Mouse (Mus musculus) ES-E14 (cell line): ENCODE results near the gene Alcam. TPM values are rescaled to one million over a fixed set of nuclear protein-coding genes. Genes with fewer than 3 reads are reported as not detected.

Experiments used
- DNase-seq: peaks from one replicate; pipeline ENCODE4 v3.0.0-alpha.2; 2013; ENCODE audit warnings: low read depth, low spot score
- H3K27ac ChIP-seq: 2 replicates; pipeline ENCODE4 v1.5.1; 2012; ENCODE audit warnings: low read depth, mild to moderate bottlenecking, low read length, moderate library complexity, mixed read lengths; ENCODE audit not compliant: poor library complexity, insufficient read depth, severe bottlenecking
- H3K36me3 ChIP-seq: 2 replicates; pipeline ENCODE4 v1.6.1; 2012; ENCODE audit warnings: mild to moderate bottlenecking, low read length, moderate library complexity, mixed read lengths; ENCODE audit not compliant: control insufficient read depth, poor library complexity, insufficient read depth, severe bottlenecking
- H3K4me1 ChIP-seq, 2 experiments: fragments of 150-350 bp in 1 of 2; sonication (generic) in 1 of 2; 2 replicates each; pipeline ENCODE4 v1.6.1; 2012; ENCODE audit warnings: low read length in 2 of 2, mild to moderate bottlenecking in 1 of 2, mixed read lengths in 1 of 2; ENCODE audit not compliant: control insufficient read depth in 2 of 2, insufficient read depth in 2 of 2, poor library complexity in 1 of 2
- H3K4me3 ChIP-seq, 2 experiments: fragments of 150-350 bp in 1 of 2; sonication (generic) in 1 of 2; 2 replicates each; pipeline ENCODE4 v1.5.1; 2012; ENCODE audit warnings: low read length in 2 of 2, low read depth in 1 of 2, mild to moderate bottlenecking in 1 of 2, mixed read lengths in 1 of 2; ENCODE audit not compliant: insufficient read depth in 1 of 2, poor library complexity in 1 of 2, severe bottlenecking in 1 of 2
- H3K9ac ChIP-seq: 2 replicates; pipeline ENCODE4 v1.6.1; 2012; ENCODE audit warnings: low read depth, mild to moderate bottlenecking, low read length, mixed read lengths; ENCODE audit not compliant: poor library complexity, insufficient read depth, severe bottlenecking
- H3K9me3 ChIP-seq: fragments of 150-350 bp; sonication (generic); 2 replicates; pipeline ENCODE4 v1.6.1; 2012; ENCODE audit warnings: low read depth, mild to moderate bottlenecking, low read length; ENCODE audit not compliant: control insufficient read depth, insufficient read depth
- CHD2 ChIP-seq: IDR thresholded peaks from 2 replicates; pipeline ENCODE4 v1.6.1; 2014; ENCODE audit warnings: mild to moderate bottlenecking, low read depth, low read length, inconsistent platforms
- HCFC1 ChIP-seq: IDR thresholded peaks from 2 replicates; pipeline ENCODE4 v1.6.1; 2012; ENCODE audit warnings: low read length, inconsistent platforms, borderline replicate concordance; ENCODE audit not compliant: insufficient read depth
- MAFK ChIP-seq: IDR thresholded peaks from 2 replicates; pipeline ENCODE4 v1.6.1; 2014; ENCODE audit warnings: mild to moderate bottlenecking, low read depth, low read length, inconsistent platforms; ENCODE audit not compliant: insufficient read depth
- ZC3H11A ChIP-seq: IDR thresholded peaks from 2 replicates; pipeline ENCODE4 v1.6.1; 2012; ENCODE audit warnings: low read depth, mild to moderate bottlenecking, inconsistent platforms, low read length, borderline replicate concordance
- ZNF384 ChIP-seq: IDR thresholded peaks from 2 replicates; pipeline ENCODE4 v1.6.1; 2012; ENCODE audit warnings: low read depth, low read length, inconsistent platforms
- in situ Hi-C, 2 experiments: fragments of 600-800 bp; cut with MboI; formaldehyde crosslinking; loops; one replicate each; pipeline ENCODE4 v1.15.1; 2025; ENCODE audit warnings: low sequenced_read_pairs in 2 of 2, inconsistent platforms in 1 of 2; ENCODE audit not compliant: unreplicated experiment in 2 of 2
- total RNA-seq: library from RNA; depleted of rRNA; stranded (reverse); fragments of 300-350 nt; gene quantifications from 2 replicates; pipeline ENCODE4 v1.2.3, GENCODE M21; 2012

Gene Alcam
- total RNA-seq, 1 experiment: 8.1 TPM

DNA sequence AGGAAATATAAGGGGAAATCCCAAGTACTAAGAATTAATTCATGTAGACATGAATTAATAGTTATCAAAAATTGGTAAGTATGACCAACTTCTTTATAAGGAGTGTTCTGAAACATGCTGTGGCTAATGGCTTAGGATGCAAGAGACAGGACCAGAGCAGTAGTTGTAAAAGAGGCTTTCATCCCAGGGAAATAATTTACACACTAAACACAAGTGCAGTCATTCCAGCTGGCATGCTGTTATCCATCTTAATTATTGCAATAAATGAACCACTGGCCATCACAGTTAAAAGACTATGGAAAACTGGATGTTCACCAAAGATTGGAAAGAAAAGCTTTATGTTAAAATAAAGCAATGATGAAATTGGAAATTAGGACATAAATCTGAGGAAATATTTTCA, 24.2 kb downstream of the Alcam start:
- in situ Hi-C loops: no loop called here
- DNase-seq: no peak
- Histone ChIP-seq H3K36me3 (no peaks in the 10 kb centered on the region), H3K9ac (no peak overlapping the region), H3K4me3 (no peak overlapping the region), H3K27ac (no peak overlapping the region), H3K9me3 (no peaks in the 10 kb centered on the region), H3K4me1 (no peaks in the 10 kb centered on the region)
- TF ChIP-seq CHD2: no peak
- TF ChIP-seq ZC3H11A: no peak
- TF ChIP-seq MAFK: no peak
- no peak for TF ChIP-seq ZNF384
- TF ChIP-seq HCFC1: no peak

DNA sequence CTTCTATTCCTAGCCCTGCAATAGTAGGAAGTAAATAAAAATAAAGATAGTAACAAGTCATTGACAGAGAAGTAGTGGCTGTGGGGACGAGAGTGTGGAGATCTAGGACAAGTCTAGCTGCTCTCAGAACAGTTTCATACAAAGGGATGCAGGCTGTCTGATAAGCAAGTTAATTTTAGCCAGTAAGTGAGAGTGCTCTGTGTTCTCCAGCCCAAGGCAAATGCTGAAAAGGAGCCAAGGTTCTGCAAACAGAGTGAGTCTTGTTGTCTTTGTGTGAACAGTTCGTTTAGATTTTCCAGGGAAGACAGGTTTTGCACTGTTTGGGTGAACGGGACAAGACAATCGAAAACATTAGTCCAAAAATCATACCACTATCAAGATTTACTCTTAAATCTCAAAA, 25.4 kb downstream of the Alcam start:
- Histone ChIP-seq H3K4me1 (no peaks in the 10 kb centered on the region), H3K4me3 (no peak overlapping the region), H3K9ac (no peak overlapping the region), H3K27ac (no peak overlapping the region), H3K9me3 (no peaks in the 10 kb centered on the region), H3K36me3 (no peaks in the 10 kb centered on the region)
- TF ChIP-seq HCFC1 (no peak), ZNF384 (no peak), ZC3H11A (no peak), MAFK (no peak), CHD2 (no peak)
- no peak for DNase-seq
- in situ Hi-C loops: no loop called here

DNA sequence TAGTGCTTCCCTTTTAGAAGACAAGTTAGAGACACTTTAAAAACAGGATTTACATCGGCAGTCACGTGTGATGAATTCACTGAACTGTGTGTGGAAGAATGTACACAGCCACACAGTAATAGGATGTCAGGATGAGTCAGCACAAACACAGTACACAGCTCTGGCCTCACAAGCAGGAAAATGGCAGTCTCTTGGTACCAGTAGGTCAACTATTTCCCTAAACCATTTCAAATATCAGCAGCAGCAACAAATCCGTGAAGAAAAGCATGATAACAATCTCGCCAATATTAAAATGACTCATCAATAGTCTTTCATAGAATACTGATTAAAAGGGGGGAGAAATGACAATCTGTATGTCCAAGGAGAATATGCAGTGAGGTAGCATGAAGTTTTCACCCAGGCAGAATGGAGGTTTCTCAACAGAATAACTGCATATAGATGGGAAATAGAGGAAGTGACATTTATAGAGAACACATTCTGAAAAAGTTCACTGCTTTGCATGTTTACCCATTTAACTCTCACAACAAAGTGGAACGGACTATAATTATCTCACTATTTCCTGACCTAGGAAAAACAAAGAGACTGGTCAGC, 35.2 kb downstream of the Alcam start:
- no peak overlapping the region for H3K9ac ChIP-seq
- no peak for DNase-seq
- in situ Hi-C loops: no loop called here
- TF ChIP-seq CHD2 (no peak), MAFK (peak; percentile 34; the same call in 1 of the 2 replicates)
- no peak overlapping the region for H3K27ac ChIP-seq
- no peaks in the 10 kb centered on the region for H3K4me1 ChIP-seq
- no peaks in the 10 kb centered on the region for H3K9me3 ChIP-seq
- no peak overlapping the region for H3K4me3 ChIP-seq
- H3K36me3 ChIP-seq: no peaks in the 10 kb centered on the region

DNA sequence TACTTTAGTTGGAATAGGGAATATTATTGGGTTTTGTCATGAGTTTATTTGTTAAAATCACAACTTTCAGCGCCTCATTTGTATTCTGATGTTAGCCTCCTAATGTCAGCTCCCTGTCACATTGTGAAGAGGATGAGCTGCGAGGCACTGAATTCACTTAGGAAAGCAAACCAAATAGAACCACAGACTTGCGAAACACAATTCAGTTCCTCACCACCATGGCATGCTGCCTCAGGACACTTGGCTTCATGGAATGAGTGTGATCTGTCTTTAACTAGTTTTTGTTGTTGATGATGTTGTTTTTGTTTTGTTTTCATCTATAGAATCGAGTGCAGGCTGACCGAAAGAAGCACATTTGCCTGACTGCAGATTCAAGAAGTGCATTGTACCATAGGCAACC, 35.9 kb downstream of the Alcam start:
- Histone ChIP-seq H3K27ac (no peak overlapping the region), H3K4me1 (no peaks in the 10 kb centered on the region), H3K4me3 (no peak overlapping the region), H3K36me3 (no peaks in the 10 kb centered on the region), H3K9me3 (no peaks in the 10 kb centered on the region), H3K9ac (no peak overlapping the region)
- no peak for DNase-seq
- TF ChIP-seq HCFC1: no peak
- TF ChIP-seq MAFK: no peak
- TF ChIP-seq ZC3H11A: no peak
- TF ChIP-seq ZNF384: no peak
- no peak for TF ChIP-seq CHD2
- in situ Hi-C loops: no loop called here

DNA sequence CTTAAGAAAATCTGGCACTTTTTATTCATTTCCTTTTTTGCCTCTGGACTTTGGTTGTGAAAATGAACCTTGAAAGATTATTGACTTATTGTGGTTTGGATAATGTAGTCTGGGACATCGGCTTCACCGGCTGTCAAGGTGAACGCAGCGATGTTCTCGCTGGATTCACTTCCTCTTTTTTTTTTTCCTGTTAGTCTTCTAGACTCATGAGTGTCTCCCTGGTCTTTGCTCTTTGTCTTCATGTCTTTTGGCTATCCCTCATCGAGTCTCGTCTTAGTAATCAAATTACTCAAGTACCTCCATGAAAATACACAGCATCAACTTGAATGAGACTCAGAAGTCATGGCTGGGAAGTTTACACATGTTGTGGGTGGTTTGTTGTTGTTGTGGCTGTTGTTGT, 36.7 kb downstream of the Alcam start:
- in situ Hi-C loops: no loop called here
- no peak for DNase-seq
- Histone ChIP-seq H3K27ac (no peak overlapping the region), H3K9ac (no peak overlapping the region), H3K36me3 (no peaks in the 10 kb centered on the region), H3K4me3 (no peak overlapping the region), H3K4me1 (no peaks in the 10 kb centered on the region), H3K9me3 (no peaks in the 10 kb centered on the region)
- no peak for TF ChIP-seq MAFK
- TF ChIP-seq HCFC1: no peak
- TF ChIP-seq CHD2: no peak
- TF ChIP-seq ZC3H11A: no peak
- no peak for TF ChIP-seq ZNF384
